Mouse (Mus musculus): ENCODE data around the gene Trpc7. TPM values are rescaled to one million over a fixed set of nuclear protein-coding genes. Genes with fewer than 3 reads are reported as not detected.

Trpc7 gene
- total RNA-seq (2021), result not detected
- long read RNA-seq, experiment 1, result 0 reads
- long read RNA-seq, experiment 2, result 0 reads

- no peak for DNase-seq
These were observed at the start of gene Trpc7 for GRCm38 (mm10) chr13:56895893-56896292. Trpc7 (minus strand) TSS chr13:56895993.

- no peak for DNase-seq
These were observed 43.5 kb upstream of the Trpc7 start for GRCm38 (mm10) chr13:56939261-56939660.

GRCm38 (mm10) chr13:56933832-56934510 is 38.2 kb upstream of the Trpc7 start:
- no peak for DNase-seq

GRCm38 (mm10) chr13:56930421-56930820 is 34.6 kb upstream of the Trpc7 start:
- DNase-seq, result no peak

- no peak for DNase-seq
These were observed 27.2 kb upstream of the Trpc7 start for GRCm38 (mm10) chr13:56922976-56923375.

- DNase-seq, result no peak
These were observed 25.5 kb upstream of the Trpc7 start for GRCm38 (mm10) chr13:56921251-56921650.

GRCm38 (mm10) chr13:56914721-56915120 is 18.9 kb upstream of the Trpc7 start:
- DNase-seq, result no peak

- DNase-seq, result no peak
These were observed 15.3 kb upstream of the Trpc7 start for GRCm38 (mm10) chr13:56911093-56911492.

GRCm38 (mm10) chr13:56895386-56895785 is 407 bp downstream of the Trpc7 start:
- no peak for DNase-seq

GRCm38 (mm10) chr13:56894543-56894942 is 1.2 kb downstream of the Trpc7 start:
- DNase-seq, result no peak

- no peak for DNase-seq
These were observed 5.9 kb downstream of the Trpc7 start for GRCm38 (mm10) chr13:56889888-56890287.

- no peak for DNase-seq
These were observed 12.9 kb downstream of the Trpc7 start for GRCm38 (mm10) chr13:56882931-56883330.

- DNase-seq, result no peak
These were observed 31.2 kb downstream of the Trpc7 start for GRCm38 (mm10) chr13:56864567-56864966.

- DNase-seq, result no peak
These were observed 33.8 kb downstream of the Trpc7 start for GRCm38 (mm10) chr13:56862011-56862410.

- DNase-seq, result no peak
These were observed 41.3 kb downstream of the Trpc7 start for GRCm38 (mm10) chr13:56854506-56854905.

- no peak for DNase-seq
These were observed 42.4 kb downstream of the Trpc7 start for GRCm38 (mm10) chr13:56853436-56853835.

- no peak for DNase-seq
These were observed 49.9 kb downstream of the Trpc7 start for GRCm38 (mm10) chr13:56845866-56846265.

GRCm38 (mm10) chr13:56815471-56815870 is 80.3 kb downstream of the Trpc7 start:
- DNase-seq, result no peak

GRCm38 (mm10) chr13:56806776-56807490 is 88.9 kb downstream of the Trpc7 start:
- peak; percentile 54 for DNase-seq

- DNase-seq, result no peak
These were observed 90.7 kb downstream of the Trpc7 start for GRCm38 (mm10) chr13:56805131-56805530.

GRCm38 (mm10) chr13:56797459-56797858 is 98.3 kb downstream of the Trpc7 start:
- no peak for DNase-seq

GRCm38 (mm10) chr13:56795501-56795900 is 100.3 kb downstream of the Trpc7 start:
- no peak for DNase-seq

- no peak for DNase-seq
These were observed 101.4 kb downstream of the Trpc7 start for GRCm38 (mm10) chr13:56794441-56794840.

- no peak for DNase-seq
These were observed 102.9 kb downstream of the Trpc7 start for GRCm38 (mm10) chr13:56792844-56793243.
